Mouse (Mus musculus) liver, postnatal 0 days (tissue): ENCODE data around the gene Disp2.

ENCODE experiments used
- CTCF ChIP-seq: sonication (generic); IDR thresholded peaks from 2 replicates; pipeline ENCODE4 v1.5.1; 2016; ENCODE audit warnings: antibody characterized with exemption, low read depth
- EP300 ChIP-seq: IDR thresholded peaks from 2 replicates; pipeline ENCODE4 v1.6.1; 2016; ENCODE audit warnings: antibody characterized with exemption, low read depth, mild to moderate bottlenecking

- TF ChIP-seq EP300 (no peak), CTCF (no peak)
These were observed 43.3 kb downstream of the Disp2 start for GRCm38 (mm10) chr2:118822800-118823199.
